Mouse (Mus musculus): Measurements from ENCODE around the gene Gm12216. TPM values are rescaled to one million over a fixed set of nuclear protein-coding genes. Genes with fewer than 3 reads are reported as not detected.

Gene Gm12216
- polyA plus RNA-seq, 2 experiments: 0.14 to 0.15 TPM

DNA sequence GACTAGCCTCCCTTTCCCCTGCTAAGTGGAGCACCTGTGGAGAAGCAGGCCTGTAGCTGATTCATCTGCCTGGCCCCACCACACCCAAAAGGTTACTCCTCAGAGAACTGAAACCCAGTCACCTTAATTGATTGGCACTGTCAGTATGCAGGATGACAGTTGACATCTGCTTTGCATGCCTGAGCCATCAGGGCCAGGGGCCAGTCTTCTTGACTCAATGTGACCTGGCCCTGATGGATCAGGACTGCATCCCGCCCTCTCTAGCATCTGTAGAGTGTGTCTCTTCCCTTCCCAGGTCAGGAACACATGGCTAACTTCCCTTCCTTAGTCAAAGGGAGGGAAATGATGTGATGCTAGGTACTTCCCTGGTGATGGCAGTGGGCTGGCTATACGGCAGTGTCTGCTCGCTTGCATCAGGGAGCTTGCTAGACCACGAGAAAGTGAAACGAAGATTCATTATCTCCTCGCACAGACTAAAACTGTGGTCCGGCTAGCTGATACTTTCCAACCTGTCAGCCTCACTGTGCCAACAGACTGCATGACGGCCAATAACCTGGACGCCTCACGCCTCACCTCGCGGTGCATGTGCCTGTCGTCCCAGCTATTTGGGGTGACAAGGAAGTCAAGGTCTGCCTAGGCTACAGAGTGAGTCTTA is 38.4 kb downstream of the Gm12216 start:
- Histone ChIP-seq H3K4me3 (ENCODE audit: insufficient read depth in 1 of 2, low read depth in 2 of 2, low read length in 2 of 2) (no peak overlapping the region), H3K4me2 (ENCODE audit: low read depth) (no peak overlapping the region), H3K27ac (no peak overlapping the region), H3K27me3 (ENCODE audit: control insufficient read depth, insufficient read depth, low read length) (no peaks in the 10 kb centered on the region), H3K36me3 (replicated peaks; ENCODE audit: control insufficient read depth, insufficient read depth, low read depth) (no peaks in the 10 kb centered on the region), H3K9ac (replicated peaks) (no peak overlapping the region), H3K4me1 (replicated peaks; ENCODE audit: control insufficient read depth in 2 of 2, insufficient read depth in 2 of 2, low read length in 1 of 2) (no peaks in the 10 kb centered on the region), H3K9me3 (ENCODE audit: control insufficient read depth, low read length) (no peaks in the 10 kb centered on the region)
- no peak for DNase-seq (ENCODE audit: low read depth in 3 of 3, low spot score in 3 of 3)
- no peak for TF ChIP-seq EP300 (IDR thresholded peaks at IDR 0.05; ENCODE audit: low read depth)
- WGBS (ENCODE audit: insufficient replicate concordance): 37% methylated on average over 13 of the region's 13 CpGs
- ATAC-seq (ENCODE audit: insufficient read depth): no peak

DNA sequence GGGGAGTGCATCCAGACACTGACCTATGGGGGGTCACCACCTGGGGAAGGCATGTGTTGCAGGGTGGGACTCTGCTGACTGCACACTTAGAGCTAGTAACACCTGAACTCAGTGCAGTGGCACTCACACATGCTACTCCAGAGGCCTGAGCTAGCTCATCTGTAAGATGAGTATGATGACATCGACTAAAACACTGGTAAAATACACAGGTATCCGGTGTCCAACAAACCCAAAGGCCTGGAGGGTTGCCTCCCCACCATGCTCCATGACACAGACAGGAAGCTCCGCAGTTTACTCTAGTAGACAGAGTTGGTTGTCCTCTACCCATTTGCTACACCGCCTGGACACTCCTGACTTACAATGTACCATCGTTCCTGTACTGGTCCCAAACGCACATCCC is 39.5 kb downstream of the Gm12216 start:
- no peaks in the 10 kb centered on the region for H3K36me3 ChIP-seq (replicated peaks; ENCODE audit: control insufficient read depth, insufficient read depth, low read depth)
- no peaks in the 10 kb centered on the region for H3K9me3 ChIP-seq (ENCODE audit: control insufficient read depth, low read length)
- H3K4me3 ChIP-seq (ENCODE audit: insufficient read depth in 1 of 2, low read depth in 2 of 2, low read length in 2 of 2): no peak overlapping the region
- DNase-seq (ENCODE audit: low read depth in 3 of 3, low spot score in 3 of 3): no peak
- no peaks in the 10 kb centered on the region for H3K4me1 ChIP-seq (replicated peaks; ENCODE audit: control insufficient read depth in 2 of 2, insufficient read depth in 2 of 2, low read length in 1 of 2)
- ATAC-seq (ENCODE audit: insufficient read depth): no peak
- TF ChIP-seq EP300 (IDR thresholded peaks at IDR 0.05; ENCODE audit: low read depth) (no peak), CTCF (IDR thresholded peaks at IDR 0.05; ENCODE audit: low read depth) (no peak)
- H3K4me2 ChIP-seq (ENCODE audit: low read depth): no peak overlapping the region
- 72% methylated on average over 6 of the region's 6 CpGs for WGBS (ENCODE audit: insufficient replicate concordance)
- H3K27me3 ChIP-seq (ENCODE audit: control insufficient read depth, insufficient read depth, low read length): no peaks in the 10 kb centered on the region
- H3K9ac ChIP-seq (replicated peaks): no peak overlapping the region
- no peak overlapping the region for H3K27ac ChIP-seq

DNA sequence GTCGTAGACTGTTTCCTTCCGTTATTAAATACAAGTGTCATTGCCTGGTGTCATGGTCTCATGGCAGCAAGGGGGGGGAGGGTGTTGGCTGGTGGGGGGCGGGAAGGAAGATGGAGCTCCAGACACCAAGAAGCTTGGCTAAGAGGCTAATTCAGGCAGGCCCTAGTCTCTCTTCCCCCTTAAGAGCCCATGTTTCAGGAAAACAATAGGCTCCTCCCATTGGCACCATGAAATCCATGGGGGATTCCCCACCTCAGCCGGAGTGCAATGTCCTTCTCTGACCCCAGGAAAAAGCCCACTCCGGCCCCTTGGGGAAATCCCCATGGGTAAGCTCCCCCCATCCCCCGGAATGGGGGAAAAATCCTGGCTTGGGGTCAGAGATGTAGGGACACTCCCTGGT is 40.3 kb downstream of the Gm12216 start:
- H3K27me3 ChIP-seq (ENCODE audit: control insufficient read depth, insufficient read depth, low read length): no peaks in the 10 kb centered on the region
- WGBS (ENCODE audit: insufficient replicate concordance): 37% methylated on average over 6 of the region's 6 CpGs
- H3K36me3 ChIP-seq (replicated peaks; ENCODE audit: control insufficient read depth, insufficient read depth, low read depth): no peaks in the 10 kb centered on the region
- ATAC-seq (ENCODE audit: insufficient read depth): no peak
- H3K9me3 ChIP-seq (ENCODE audit: control insufficient read depth, low read length): no peaks in the 10 kb centered on the region
- TF ChIP-seq EP300 (IDR thresholded peaks at IDR 0.05; ENCODE audit: low read depth) (no peak), CTCF (IDR thresholded peaks at IDR 0.05; ENCODE audit: low read depth) (no peak)
- no peak overlapping the region for H3K27ac ChIP-seq
- no peak overlapping the region for H3K4me2 ChIP-seq (ENCODE audit: low read depth)
- H3K4me1 ChIP-seq (replicated peaks; ENCODE audit: control insufficient read depth in 2 of 2, insufficient read depth in 2 of 2, low read length in 1 of 2): no peaks in the 10 kb centered on the region
- no peak overlapping the region for H3K4me3 ChIP-seq (ENCODE audit: insufficient read depth in 1 of 2, low read depth in 2 of 2, low read length in 2 of 2)
- H3K9ac ChIP-seq (replicated peaks): no peak overlapping the region
- DNase-seq (ENCODE audit: low read depth in 3 of 3, low spot score in 3 of 3): no peak

DNA sequence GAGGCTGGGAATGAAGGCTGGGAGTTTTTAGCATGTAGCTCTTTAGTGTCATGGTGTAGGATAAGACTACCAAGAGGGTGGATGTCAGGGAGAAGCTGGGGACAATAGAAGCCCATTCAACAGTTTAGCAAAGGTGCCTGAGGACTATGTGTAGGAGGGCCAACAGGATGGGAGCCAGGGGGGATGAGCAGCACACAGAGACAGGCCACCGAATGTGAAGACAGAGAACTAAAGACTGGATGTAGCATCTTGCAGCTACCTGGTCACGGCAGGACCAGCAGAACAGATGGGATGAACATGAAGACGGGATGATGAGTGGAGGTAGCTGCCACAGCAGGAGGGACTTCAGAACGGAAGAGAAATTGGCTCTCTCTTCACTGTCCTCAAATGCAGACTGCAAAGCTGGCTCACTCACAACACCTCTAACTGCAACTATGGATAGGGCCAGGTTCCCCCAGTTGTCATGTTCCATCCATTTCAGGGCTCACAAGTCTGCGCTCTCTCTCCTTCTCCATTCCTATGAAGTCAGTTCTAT is 42.1 kb downstream of the Gm12216 start:
- Histone ChIP-seq H3K27ac (no peak overlapping the region), H3K36me3 (replicated peaks; ENCODE audit: control insufficient read depth, insufficient read depth, low read depth) (no peaks in the 10 kb centered on the region), H3K9ac (replicated peaks) (no peak overlapping the region), H3K4me1 (replicated peaks; ENCODE audit: control insufficient read depth in 2 of 2, insufficient read depth in 2 of 2, low read length in 1 of 2) (no peaks in the 10 kb centered on the region), H3K4me2 (ENCODE audit: low read depth) (no peak overlapping the region), H3K4me3 (ENCODE audit: insufficient read depth in 1 of 2, low read depth in 2 of 2, low read length in 2 of 2) (no peak overlapping the region), H3K27me3 (ENCODE audit: control insufficient read depth, insufficient read depth, low read length) (no peaks in the 10 kb centered on the region), H3K9me3 (ENCODE audit: control insufficient read depth, low read length) (no peaks in the 10 kb centered on the region)
- WGBS (ENCODE audit: insufficient replicate concordance): 71% methylated on average over 5 of the region's 5 CpGs
- DNase-seq (ENCODE audit: low read depth in 3 of 3, low spot score in 3 of 3) (no peak), ATAC-seq (ENCODE audit: insufficient read depth) (no peak)
- TF ChIP-seq CTCF (IDR thresholded peaks at IDR 0.05; ENCODE audit: low read depth) (no peak), EP300 (IDR thresholded peaks at IDR 0.05; ENCODE audit: low read depth) (no peak)

DNA sequence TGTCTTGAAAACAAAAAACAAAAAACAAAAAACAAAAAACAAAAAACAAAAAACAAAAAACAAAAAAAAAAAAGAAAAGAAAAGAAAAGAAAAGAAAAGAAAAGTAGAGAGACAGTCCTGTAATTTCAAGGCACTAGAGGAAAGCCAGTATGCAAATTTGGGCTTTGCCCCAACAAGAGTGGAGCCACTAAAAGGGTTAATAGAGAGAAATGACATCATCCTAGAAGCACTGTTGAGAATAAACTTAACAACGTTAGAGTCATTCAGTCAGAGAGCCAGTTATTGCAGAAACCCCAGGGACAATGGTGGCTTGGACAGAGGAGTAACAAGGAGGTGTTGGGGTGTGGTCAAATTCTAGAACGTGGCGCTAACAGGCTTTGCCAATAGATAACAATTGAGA is 44.2 kb downstream of the Gm12216 start:
- no peak overlapping the region for H3K27ac ChIP-seq
- DNase-seq (ENCODE audit: low read depth in 3 of 3, low spot score in 3 of 3): no peak

More for the DNA sequence above, 44.2 kb downstream of the Gm12216 start:
- Histone ChIP-seq H3K4me3 (ENCODE audit: insufficient read depth in 1 of 2, low read depth in 2 of 2, low read length in 2 of 2) (no peak overlapping the region), H3K9ac (replicated peaks) (no peak overlapping the region), H3K4me1 (replicated peaks; ENCODE audit: control insufficient read depth in 2 of 2, insufficient read depth in 2 of 2, low read length in 1 of 2) (peaks cover 0 to 2% of the 10 kb centered on the region in 2 experiments; a peak in 1 of 4 replicates), H3K36me3 (replicated peaks; ENCODE audit: control insufficient read depth, insufficient read depth, low read depth) (no peaks in the 10 kb centered on the region), H3K27me3 (ENCODE audit: control insufficient read depth, insufficient read depth, low read length) (no peaks in the 10 kb centered on the region), H3K9me3 (ENCODE audit: control insufficient read depth, low read length) (no peaks in the 10 kb centered on the region), H3K4me2 (ENCODE audit: low read depth) (no peak overlapping the region)
- ATAC-seq (ENCODE audit: insufficient read depth): no peak
- TF ChIP-seq EP300 (IDR thresholded peaks at IDR 0.05; ENCODE audit: low read depth) (no peak), CTCF (IDR thresholded peaks at IDR 0.05; ENCODE audit: low read depth) (no peak)
- WGBS (ENCODE audit: insufficient replicate concordance): 43% methylated on average over 3 of the region's 3 CpGs

All from liver, embryonic 14.5 days (tissue).